Mouse (Mus musculus): ENCODE results near the gene Mybph. TPM values are rescaled to one million over a fixed set of nuclear protein-coding genes. Genes with fewer than 3 reads are reported as not detected.

Mybph gene
- polyA plus RNA-seq, 1 experiment from 2014 or later: 1.0 TPM

DNA sequence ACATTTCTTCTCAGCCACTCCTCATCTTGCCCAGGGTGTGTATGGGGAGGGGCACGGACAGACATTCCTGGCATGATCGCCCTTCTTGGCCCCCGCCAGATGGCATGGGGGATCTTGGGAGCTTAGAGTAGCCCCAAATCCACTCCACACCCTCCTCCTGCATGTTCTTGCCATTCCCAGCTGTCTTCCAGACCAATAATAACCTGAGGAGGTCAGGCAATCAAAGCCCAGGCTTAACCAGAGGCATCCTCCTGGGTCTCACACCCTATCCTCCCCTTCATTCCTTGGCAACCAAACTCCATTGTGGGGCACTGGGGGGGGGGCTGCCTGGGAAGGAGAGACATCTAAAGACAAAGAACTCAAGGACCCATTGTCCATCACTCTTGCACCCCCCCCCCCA, 32.8 kb upstream of the Mybph start:
- no peaks in the 10 kb centered on the region for H3K9me3 ChIP-seq (replicated peaks; ENCODE audit: control insufficient read depth, low read length)
- no peak overlapping the region for H3K9ac ChIP-seq (ENCODE audit: low read depth, low read length)
- no peak overlapping the region for H3K27ac ChIP-seq (ENCODE audit: low read depth, low read length)
- ATAC-seq (replicated peaks; ENCODE audit: insufficient number of reproducible peaks, low FRiP score, low TSS enrichment): no peak
- WGBS (ENCODE audit: insufficient replicate concordance): 86% methylated on average over 3 of the region's 3 CpGs
- no peaks in the 10 kb centered on the region for H3K27me3 ChIP-seq (ENCODE audit: control insufficient read depth, insufficient read depth, low read length)
- no peak overlapping the region for H3K4me2 ChIP-seq
- no peak overlapping the region for H3K4me3 ChIP-seq (ENCODE audit: low read depth, low read length)
- H3K36me3 ChIP-seq (ENCODE audit: control insufficient read depth, insufficient read depth, low read length): no peaks in the 10 kb centered on the region
- no peaks in the 10 kb centered on the region for H3K4me1 ChIP-seq (ENCODE audit: control insufficient read depth, insufficient read depth, low read length)

DNA sequence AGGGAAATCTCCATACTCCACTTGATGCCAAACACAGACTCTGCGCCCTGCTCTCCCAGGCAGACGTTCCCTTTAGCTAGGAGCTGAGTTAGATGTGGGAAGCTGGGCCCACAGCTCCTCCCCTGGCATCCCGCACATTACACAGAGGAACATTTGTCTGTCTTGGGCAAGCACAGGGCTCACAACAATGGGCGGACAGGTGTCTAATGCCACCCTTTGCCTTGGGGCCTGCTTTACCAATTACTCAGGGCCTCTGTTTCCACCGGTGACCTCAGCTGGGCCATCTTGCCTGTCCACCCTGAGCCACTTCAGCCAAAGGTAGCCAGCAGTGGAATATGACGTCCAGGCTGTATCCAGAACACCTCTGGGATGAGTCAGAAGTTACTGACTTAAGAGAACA, 31.8 kb upstream of the Mybph start:
- no peak for ATAC-seq (replicated peaks; ENCODE audit: insufficient number of reproducible peaks, low FRiP score, low TSS enrichment)
- H3K4me3 ChIP-seq (ENCODE audit: low read depth, low read length): no peak overlapping the region

DNA sequence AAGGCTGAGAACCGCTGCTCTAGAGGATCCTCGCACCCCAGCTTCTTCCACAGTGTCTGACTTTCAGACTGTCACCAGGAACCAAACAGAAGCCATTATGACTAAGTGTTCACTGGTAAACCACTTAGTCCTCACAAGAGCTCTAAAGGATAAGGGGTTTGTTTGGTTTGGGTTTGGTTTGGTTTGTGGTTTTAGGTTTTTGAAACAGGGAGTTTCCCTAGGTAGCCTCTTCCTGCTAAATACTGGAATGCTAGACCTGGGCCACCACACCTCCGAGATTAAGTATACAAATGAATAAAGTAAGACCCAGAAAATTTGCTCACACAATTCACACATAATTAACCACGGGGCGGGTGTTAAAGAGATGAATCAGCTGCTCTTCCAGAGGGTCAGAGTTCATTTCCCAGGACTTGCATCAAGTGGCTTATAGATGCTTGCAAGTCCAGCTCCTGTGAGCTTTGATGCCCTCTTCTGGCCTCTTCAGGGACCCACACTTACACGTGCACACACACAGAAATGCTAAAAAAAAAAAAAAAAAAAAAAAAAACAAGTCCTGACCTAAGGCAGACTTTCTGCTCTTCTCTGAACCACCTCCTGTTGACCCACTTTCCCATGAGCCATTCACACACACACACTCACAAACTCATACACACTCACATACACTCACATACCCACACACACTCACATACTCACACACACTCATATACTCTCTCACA, 30.6 kb upstream of the Mybph start:
- ATAC-seq (replicated peaks; ENCODE audit: insufficient number of reproducible peaks, low FRiP score, low TSS enrichment): no peak
- Histone ChIP-seq H3K4me1 (ENCODE audit: control insufficient read depth, insufficient read depth, low read length) (peaks cover 2% of the 10 kb centered on the region; the same call in 1 of the 2 replicates), H3K4me2 (no peak overlapping the region), H3K4me3 (ENCODE audit: low read depth, low read length) (no peak overlapping the region), H3K27ac (ENCODE audit: low read depth, low read length) (no peak overlapping the region), H3K27me3 (ENCODE audit: control insufficient read depth, insufficient read depth, low read length) (no peaks in the 10 kb centered on the region), H3K36me3 (ENCODE audit: control insufficient read depth, insufficient read depth, low read length) (no peaks in the 10 kb centered on the region), H3K9ac (ENCODE audit: low read depth, low read length) (no peak overlapping the region), H3K9me3 (replicated peaks; ENCODE audit: control insufficient read depth, low read length) (no peaks in the 10 kb centered on the region)
- 77% methylated on average over 6 of the region's 6 CpGs for WGBS (ENCODE audit: insufficient replicate concordance)

More for the DNA sequence above, 31.8 kb upstream of the Mybph start:
- Histone ChIP-seq H3K4me1 (ENCODE audit: control insufficient read depth, insufficient read depth, low read length) (no peaks in the 10 kb centered on the region), H3K9me3 (replicated peaks; ENCODE audit: control insufficient read depth, low read length) (no peaks in the 10 kb centered on the region), H3K9ac (ENCODE audit: low read depth, low read length) (no peak overlapping the region), H3K4me2 (no peak overlapping the region), H3K27me3 (ENCODE audit: control insufficient read depth, insufficient read depth, low read length) (no peaks in the 10 kb centered on the region), H3K27ac (ENCODE audit: low read depth, low read length) (no peak overlapping the region; the same call in 1 of the 2 replicates), H3K36me3 (ENCODE audit: control insufficient read depth, insufficient read depth, low read length) (no peaks in the 10 kb centered on the region)
- 76% methylated on average over 6 of the region's 6 CpGs for WGBS (ENCODE audit: insufficient replicate concordance)

DNA sequence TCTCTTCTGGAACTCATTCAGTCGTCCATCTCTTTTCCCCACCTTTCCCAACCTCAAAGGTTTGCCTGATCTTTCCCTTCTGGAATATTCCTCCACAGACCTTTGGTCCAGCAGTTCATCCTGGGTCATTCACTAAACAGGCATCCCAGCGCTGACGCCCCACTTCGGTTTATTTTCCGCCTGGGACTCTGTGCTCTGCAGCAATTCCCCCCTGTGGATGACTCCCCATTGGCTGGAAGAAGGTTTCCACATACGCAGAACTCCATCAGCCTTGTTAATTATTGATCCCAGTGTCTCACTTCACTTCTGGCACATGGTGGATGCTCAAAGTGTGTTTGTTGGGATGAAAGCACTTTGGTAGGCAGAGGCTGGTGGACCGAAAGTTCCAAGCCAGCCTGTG, 29.8 kb upstream of the Mybph start:
- Histone ChIP-seq H3K27me3 (ENCODE audit: control insufficient read depth, insufficient read depth, low read length) (no peaks in the 10 kb centered on the region), H3K27ac (ENCODE audit: low read depth, low read length) (no peak overlapping the region), H3K4me2 (no peak overlapping the region), H3K36me3 (ENCODE audit: control insufficient read depth, insufficient read depth, low read length) (no peaks in the 10 kb centered on the region), H3K9ac (ENCODE audit: low read depth, low read length) (no peak overlapping the region), H3K9me3 (replicated peaks; ENCODE audit: control insufficient read depth, low read length) (no peaks in the 10 kb centered on the region), H3K4me3 (ENCODE audit: low read depth, low read length) (no peak overlapping the region), H3K4me1 (ENCODE audit: control insufficient read depth, insufficient read depth, low read length) (peaks cover 3% of the 10 kb centered on the region; the same call in 1 of the 2 replicates)
- no peak for ATAC-seq (replicated peaks; ENCODE audit: insufficient number of reproducible peaks, low FRiP score, low TSS enrichment)
- WGBS (ENCODE audit: insufficient replicate concordance): 86% methylated on average over 7 of the region's 7 CpGs

DNA sequence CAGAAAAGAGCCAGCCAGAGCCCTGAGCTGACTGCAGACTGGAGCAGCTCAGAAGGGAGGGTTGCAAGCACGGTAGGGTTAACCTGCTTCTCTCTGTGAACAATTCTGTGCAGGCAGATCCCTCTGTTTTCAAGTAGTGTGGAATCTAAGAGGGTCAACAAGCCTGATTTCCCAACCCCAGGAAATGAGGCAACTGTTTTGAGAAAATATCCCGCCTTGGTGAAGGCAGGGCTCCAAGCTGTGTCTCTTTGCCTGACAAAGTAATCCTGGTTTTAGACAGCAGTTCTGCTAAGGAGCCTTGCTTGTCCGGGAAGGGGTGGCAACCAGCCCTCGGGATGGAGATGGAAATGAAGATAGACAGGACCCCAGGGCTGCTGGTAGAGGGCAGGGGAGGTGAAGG, 28.8 kb upstream of the Mybph start:
- H3K4me3 ChIP-seq (ENCODE audit: low read depth, low read length): no peak overlapping the region
- no peak for ATAC-seq (replicated peaks; ENCODE audit: insufficient number of reproducible peaks, low FRiP score, low TSS enrichment)
- no peaks in the 10 kb centered on the region for H3K36me3 ChIP-seq (ENCODE audit: control insufficient read depth, insufficient read depth, low read length)
- no peak overlapping the region for H3K27ac ChIP-seq (ENCODE audit: low read depth, low read length)
- WGBS (ENCODE audit: insufficient replicate concordance): 60% methylated on average over 4 of the region's 4 CpGs
- H3K4me2 ChIP-seq: no peak overlapping the region
- no peaks in the 10 kb centered on the region for H3K27me3 ChIP-seq (ENCODE audit: control insufficient read depth, insufficient read depth, low read length)
- no peak overlapping the region for H3K9ac ChIP-seq (ENCODE audit: low read depth, low read length)
- H3K9me3 ChIP-seq (replicated peaks; ENCODE audit: control insufficient read depth, low read length): no peaks in the 10 kb centered on the region
- H3K4me1 ChIP-seq (ENCODE audit: control insufficient read depth, insufficient read depth, low read length): peaks cover 3% of the 10 kb centered on the region; the same call in 1 of the 2 replicates

DNA sequence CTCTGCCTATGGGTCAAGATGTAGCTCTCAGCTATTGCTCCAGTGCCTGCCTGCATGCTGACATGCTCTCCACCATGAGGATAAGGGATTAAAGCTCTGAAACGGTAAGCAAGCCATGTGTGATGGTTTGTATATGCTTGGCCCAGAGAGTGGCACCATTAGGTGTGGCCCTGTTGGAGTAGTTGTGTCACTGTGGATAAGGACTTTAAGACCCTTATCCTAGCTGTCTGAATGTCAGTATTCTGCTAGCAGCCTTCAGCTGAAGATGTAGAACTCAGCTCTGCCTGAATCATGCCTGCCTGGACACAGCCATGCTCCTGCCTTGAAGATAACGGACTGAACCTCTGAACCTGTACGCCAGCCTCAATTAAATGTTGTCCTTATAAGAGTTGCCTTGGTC, 26.7 kb upstream of the Mybph start:
- Histone ChIP-seq H3K27ac (ENCODE audit: low read depth, low read length) (no peak overlapping the region), H3K9ac (ENCODE audit: low read depth, low read length) (no peak overlapping the region), H3K9me3 (replicated peaks; ENCODE audit: control insufficient read depth, low read length) (no peaks in the 10 kb centered on the region), H3K4me2 (no peak overlapping the region), H3K4me3 (ENCODE audit: low read depth, low read length) (no peak overlapping the region), H3K27me3 (ENCODE audit: control insufficient read depth, insufficient read depth, low read length) (no peaks in the 10 kb centered on the region), H3K36me3 (ENCODE audit: control insufficient read depth, insufficient read depth, low read length) (no peaks in the 10 kb centered on the region), H3K4me1 (ENCODE audit: control insufficient read depth, insufficient read depth, low read length) (peaks cover 3% of the 10 kb centered on the region; the same call in 1 of the 2 replicates)
- no peak for ATAC-seq (replicated peaks; ENCODE audit: insufficient number of reproducible peaks, low FRiP score, low TSS enrichment)
- WGBS (ENCODE audit: insufficient replicate concordance): 86% methylated on average over 3 of the region's 3 CpGs

DNA sequence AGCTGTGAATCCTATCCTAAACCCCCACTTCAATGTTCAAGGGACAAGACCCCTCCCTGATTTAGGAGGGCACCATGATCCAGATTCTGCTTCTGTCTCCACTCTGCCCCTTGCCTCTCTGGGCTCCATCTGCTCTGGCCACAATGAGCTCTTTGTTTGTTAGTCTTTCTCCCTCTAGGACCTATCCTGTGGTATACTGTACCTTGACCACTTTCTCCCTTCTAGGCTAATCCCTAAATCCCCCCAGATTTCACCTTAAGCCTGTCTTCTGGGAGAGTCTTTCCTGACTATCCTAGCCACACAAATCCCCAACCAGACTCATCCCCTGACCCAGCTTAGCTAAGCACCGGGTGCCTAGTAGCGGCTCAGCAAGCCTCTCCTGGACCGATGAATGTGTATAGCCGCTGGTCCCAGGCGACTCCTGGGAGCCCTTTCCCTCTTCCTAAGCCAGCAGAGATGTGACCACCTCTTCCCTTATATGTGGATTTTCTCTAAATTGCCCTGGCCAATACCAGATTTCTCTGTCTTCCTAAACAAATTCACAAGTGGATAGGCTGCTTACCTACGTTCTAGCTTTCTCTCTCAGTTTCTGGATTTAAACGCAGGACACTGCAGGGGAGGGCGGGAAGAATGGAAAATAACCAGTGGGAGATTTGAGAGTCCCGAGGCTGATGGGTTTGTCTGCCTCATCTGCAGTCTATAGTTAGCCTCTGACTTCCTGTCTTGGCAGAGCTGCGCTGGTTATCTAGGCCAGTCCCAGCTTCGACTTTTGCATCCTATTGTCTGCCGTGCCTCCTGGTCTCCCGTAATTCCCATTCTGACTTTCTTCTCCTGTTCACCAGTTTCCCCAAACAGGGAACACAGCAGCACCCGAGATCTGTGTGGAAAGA, 25.6 kb upstream of the Mybph start:
- Histone ChIP-seq H3K9me3 (replicated peaks; ENCODE audit: control insufficient read depth, low read length) (no peaks in the 10 kb centered on the region), H3K4me1 (ENCODE audit: control insufficient read depth, insufficient read depth, low read length) (peaks cover 3% of the 10 kb centered on the region; the same call in 1 of the 2 replicates), H3K4me2 (peak overlapping the region; percentile 4; the same call in 1 of the 2 replicates), H3K36me3 (ENCODE audit: control insufficient read depth, insufficient read depth, low read length) (no peaks in the 10 kb centered on the region), H3K27me3 (ENCODE audit: control insufficient read depth, insufficient read depth, low read length) (no peaks in the 10 kb centered on the region), H3K9ac (ENCODE audit: low read depth, low read length) (no peak overlapping the region), H3K4me3 (ENCODE audit: low read depth, low read length) (no peak overlapping the region), H3K27ac (ENCODE audit: low read depth, low read length) (no peak overlapping the region)
- ATAC-seq (replicated peaks; ENCODE audit: insufficient number of reproducible peaks, low FRiP score, low TSS enrichment): no peak
- 35% methylated on average over 14 of the region's 14 CpGs for WGBS (ENCODE audit: insufficient replicate concordance)

DNA sequence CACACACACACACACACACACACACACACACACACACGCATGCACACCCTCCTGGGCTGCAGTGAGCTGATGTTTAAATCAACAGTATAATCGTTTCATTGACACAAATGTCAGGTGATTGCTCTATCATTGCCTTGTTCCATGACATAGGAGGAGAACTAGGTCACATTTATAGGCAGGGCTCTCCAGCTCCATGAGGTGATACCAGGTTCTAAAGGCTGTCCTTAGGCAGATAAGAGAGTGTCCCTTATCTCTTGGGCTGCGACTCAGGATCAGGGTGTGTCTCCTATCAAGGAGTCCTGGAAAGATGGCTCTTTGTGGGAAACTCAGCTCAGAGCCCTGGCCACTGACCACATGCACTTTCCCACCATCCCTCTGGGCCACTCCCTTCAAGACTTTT, 24.7 kb upstream of the Mybph start:
- ATAC-seq (replicated peaks; ENCODE audit: insufficient number of reproducible peaks, low FRiP score, low TSS enrichment): no peak
- WGBS (ENCODE audit: insufficient replicate concordance): 48% methylated on average over 3 of the region's 3 CpGs

More for the DNA sequence above, 24.7 kb upstream of the Mybph start:
- no peaks in the 10 kb centered on the region for H3K27me3 ChIP-seq (ENCODE audit: control insufficient read depth, insufficient read depth, low read length)
- no peak overlapping the region for H3K9ac ChIP-seq (ENCODE audit: low read depth, low read length)
- H3K9me3 ChIP-seq (replicated peaks; ENCODE audit: control insufficient read depth, low read length): no peaks in the 10 kb centered on the region
- no peaks in the 10 kb centered on the region for H3K36me3 ChIP-seq (ENCODE audit: control insufficient read depth, insufficient read depth, low read length)
- no peak overlapping the region for H3K4me3 ChIP-seq (ENCODE audit: low read depth, low read length)
- H3K4me2 ChIP-seq: no peak overlapping the region
- H3K4me1 ChIP-seq (ENCODE audit: control insufficient read depth, insufficient read depth, low read length): peaks cover 3% of the 10 kb centered on the region; the same call in 1 of the 2 replicates
- no peak overlapping the region for H3K27ac ChIP-seq (ENCODE audit: low read depth, low read length)

Data from heart, embryonic 11.5 days (tissue).